Mouse (Mus musculus): ENCODE data around the gene Mterf2. TPM values are rescaled to one million over a fixed set of nuclear protein-coding genes. Genes with fewer than 3 reads are reported as not detected.

Mterf2 gene
- polyA plus RNA-seq, 1 experiment from 2014 or later = 27.4 TPM

DNA sequence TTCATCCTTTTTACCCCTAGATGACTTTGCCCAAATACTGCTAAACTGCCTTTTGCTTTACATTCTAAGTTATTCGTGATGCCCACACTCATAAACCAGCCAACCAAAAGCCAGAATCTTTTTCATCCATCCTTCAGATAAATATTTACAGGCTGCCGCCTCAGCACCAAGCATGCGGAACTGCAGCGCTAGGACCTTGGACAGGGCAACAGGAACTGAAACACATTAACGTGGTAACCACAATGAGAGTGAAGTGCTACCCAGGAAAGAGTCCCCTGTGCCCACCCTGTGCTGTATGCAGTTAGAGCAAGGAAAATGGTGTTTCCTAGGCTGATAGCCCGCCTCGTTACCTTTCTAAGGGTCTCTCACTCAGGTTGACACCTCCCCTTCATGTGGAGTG, 626 bp upstream of the Mterf2 start:
- WGBS = 22% methylated on average over 7 of the region's 7 CpGs
- H3K9me3 ChIP-seq = no peaks in the 10 kb centered on the region
- peak overlapping the region; percentile 68 for H3K4me3 ChIP-seq
- H3K36me3 ChIP-seq (replicated peaks) = peaks cover 41% of the 10 kb centered on the region
- H3K4me1 ChIP-seq = peaks cover 15% of the 10 kb centered on the region
- H3K27me3 ChIP-seq (replicated peaks; ENCODE audit: low read depth, poor library complexity, severe bottlenecking) = no peaks in the 10 kb centered on the region
- peak; percentile 29 for DNase-seq (ENCODE audit: low spot score)
- H3K27ac ChIP-seq (replicated peaks) = peak overlapping the region; percentile 84

GRCm38 (mm10) chr10:85125184-85125583, 2.6 kb downstream of the Mterf2 start:
- peaks cover 15% of the 10 kb centered on the region for H3K4me1 ChIP-seq
- no peak overlapping the region for H3K4me3 ChIP-seq
- 85% methylated on average over 13 of the region's 13 CpGs for WGBS
- no peak for DNase-seq (ENCODE audit: low spot score)
- no peaks in the 10 kb centered on the region for H3K27me3 ChIP-seq (replicated peaks; ENCODE audit: low read depth, poor library complexity, severe bottlenecking)
- H3K27ac ChIP-seq (replicated peaks) = no peak overlapping the region
- H3K9me3 ChIP-seq = no peaks in the 10 kb centered on the region
- peaks cover 62% of the 10 kb centered on the region for H3K36me3 ChIP-seq (replicated peaks)

DNA sequence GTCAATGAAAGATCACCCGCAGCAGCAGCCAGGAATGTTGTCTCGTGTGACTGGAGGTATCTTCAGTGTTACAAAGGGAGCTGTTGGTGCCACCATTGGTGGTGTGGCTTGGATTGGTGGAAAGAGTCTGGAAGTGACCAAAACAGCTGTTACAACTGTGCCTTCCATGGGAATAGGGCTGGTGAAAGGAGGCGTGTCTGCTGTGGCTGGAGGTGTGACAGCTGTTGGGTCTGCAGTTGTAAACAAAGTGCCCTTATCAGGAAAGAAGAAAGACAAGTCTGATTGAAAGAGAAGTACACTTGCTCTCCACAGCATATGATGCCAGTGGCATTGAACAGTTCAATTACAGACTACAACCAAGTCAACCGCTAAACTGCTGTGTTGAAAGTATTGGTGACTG, 13.4 kb downstream of the Mterf2 start:
- H3K27ac ChIP-seq (replicated peaks) = no peak overlapping the region
- no peaks in the 10 kb centered on the region for H3K9me3 ChIP-seq
- no peaks in the 10 kb centered on the region for H3K27me3 ChIP-seq (replicated peaks; ENCODE audit: low read depth, poor library complexity, severe bottlenecking)
- WGBS = 87% methylated on average over 4 of the region's 4 CpGs
- H3K36me3 ChIP-seq (replicated peaks) = peaks cover 67% of the 10 kb centered on the region
- no peak overlapping the region for H3K4me3 ChIP-seq
- no peaks in the 10 kb centered on the region for H3K4me1 ChIP-seq
- DNase-seq (ENCODE audit: low spot score) = no peak

GRCm38 (mm10) chr10:85103085-85103885, 24.5 kb downstream of the Mterf2 start:
- peaks cover 25% of the 10 kb centered on the region for H3K4me1 ChIP-seq
- H3K9me3 ChIP-seq = no peaks in the 10 kb centered on the region
- WGBS = under 1% methylated on average over 34 of the region's 34 CpGs
- no peaks in the 10 kb centered on the region for H3K36me3 ChIP-seq (replicated peaks)
- H3K27ac ChIP-seq (replicated peaks) = peak overlapping the region; percentile 96
- H3K4me3 ChIP-seq = peak overlapping the region; percentile 99
- peak; percentile 58 for DNase-seq (ENCODE audit: low spot score)
- H3K27me3 ChIP-seq (replicated peaks; ENCODE audit: low read depth, poor library complexity, severe bottlenecking) = no peaks in the 10 kb centered on the region

DNA sequence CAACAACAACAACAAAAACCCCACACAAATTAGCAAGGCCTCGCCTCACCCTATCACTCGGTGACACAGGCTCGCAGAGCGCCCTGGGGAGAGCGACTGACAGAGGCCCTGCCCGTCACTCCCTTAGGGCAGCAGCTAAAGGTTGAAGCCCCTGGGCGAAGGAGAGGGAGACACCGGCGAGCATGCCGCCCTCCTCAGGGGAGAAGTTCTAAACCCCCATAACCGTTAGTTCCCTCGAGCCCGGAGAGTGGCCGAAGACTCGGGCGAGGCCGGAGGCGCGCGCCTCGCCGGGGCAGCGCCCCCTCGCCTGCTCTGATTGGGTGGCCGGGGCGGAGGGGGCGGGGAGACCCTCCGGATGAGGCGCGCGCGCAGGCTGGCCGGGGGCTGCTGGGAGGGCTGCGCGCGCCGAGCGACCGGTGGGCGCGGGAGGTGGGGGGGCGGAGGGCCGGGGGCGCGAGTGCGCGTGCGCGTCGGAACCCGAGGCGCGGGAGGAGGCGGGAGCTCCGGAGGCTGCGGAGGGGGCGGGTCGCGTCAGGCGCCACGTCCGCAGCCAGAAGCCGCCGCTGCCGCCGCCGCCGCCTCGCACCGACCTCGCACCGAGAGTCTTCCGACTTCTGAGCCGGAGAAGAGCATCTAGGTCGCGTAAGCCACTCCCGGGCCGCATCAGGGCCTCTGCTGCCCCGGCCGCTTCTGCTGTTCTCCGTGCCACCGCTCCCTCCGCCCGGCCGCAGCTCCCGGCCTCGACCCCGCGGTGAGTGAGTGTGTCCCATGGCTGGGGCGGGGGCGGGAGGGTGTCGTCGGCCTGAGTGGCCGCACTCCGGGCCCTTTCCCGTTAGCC, 25.4 kb downstream of the Mterf2 start, which contains the start of the genes Fhl4 and Tmem263:
TSS of gene Fhl4 (minus strand) at position 249 of the 838 bp plus-strand sequence.
TSS of gene Tmem263 (plus strand) at position 381 of the 838 bp plus-strand sequence.
- Histone ChIP-seq H3K9me3 (no peaks in the 10 kb centered on the region), H3K36me3 (replicated peaks) (no peaks in the 10 kb centered on the region), H3K4me1 (peaks cover 25% of the 10 kb centered on the region), H3K27ac (replicated peaks) (peak within 1 kb of the TSS; percentile 96), H3K4me3 (peak within 1 kb of the TSS; percentile 99), H3K27me3 (replicated peaks; ENCODE audit: low read depth, poor library complexity, severe bottlenecking) (no peaks in the 10 kb centered on the region)
- DNase-seq (ENCODE audit: low spot score) = peak; percentile 98
- WGBS = under 1% methylated on average over 96 of the region's 96 CpGs

GRCm38 (mm10) chr10:85101841-85102240, 26.0 kb downstream of the Mterf2 start:
- Histone ChIP-seq H3K36me3 (replicated peaks) (no peaks in the 10 kb centered on the region), H3K4me3 (peak overlapping the region; percentile 99), H3K27me3 (replicated peaks; ENCODE audit: low read depth, poor library complexity, severe bottlenecking) (no peaks in the 10 kb centered on the region), H3K9me3 (no peaks in the 10 kb centered on the region), H3K4me1 (peaks cover 25% of the 10 kb centered on the region), H3K27ac (replicated peaks) (peak overlapping the region; percentile 96)
- DNase-seq (ENCODE audit: low spot score) = no peak
- WGBS = 2% methylated on average over 10 of the region's 10 CpGs

DNA sequence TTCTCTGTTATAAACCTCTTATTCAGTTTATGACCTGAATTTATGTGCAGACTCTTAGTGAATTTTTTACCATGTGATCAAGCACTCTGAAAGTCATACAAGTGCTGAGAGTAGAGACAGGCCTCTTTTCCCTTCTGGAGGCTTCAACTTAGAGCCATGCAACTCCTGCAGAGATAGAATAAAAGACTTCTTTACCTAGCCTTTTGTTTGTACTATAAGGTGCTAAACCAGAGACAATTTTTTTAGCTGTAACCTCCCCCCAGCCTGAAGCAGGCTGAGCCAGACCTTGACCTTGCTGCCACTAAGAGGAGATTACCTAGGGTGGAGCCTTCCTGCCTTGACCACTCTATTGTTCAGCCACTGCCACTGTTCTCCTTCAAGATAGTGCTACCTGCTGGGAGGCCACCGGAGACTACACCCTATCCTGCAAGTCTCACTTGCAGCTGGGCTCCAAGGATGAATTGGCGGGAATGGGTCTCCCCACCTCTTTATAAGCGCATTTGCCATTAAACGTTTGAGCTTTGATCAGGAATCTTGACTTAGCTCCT, 56.1 kb downstream of the Mterf2 start:
- DNase-seq (ENCODE audit: low spot score) = no peak
- no peak overlapping the region for H3K27ac ChIP-seq (replicated peaks)
- no peaks in the 10 kb centered on the region for H3K27me3 ChIP-seq (replicated peaks; ENCODE audit: low read depth, poor library complexity, severe bottlenecking)
- WGBS = 59% methylated on average over 4 of the region's 4 CpGs
- no peaks in the 10 kb centered on the region for H3K36me3 ChIP-seq (replicated peaks)
- no peaks in the 10 kb centered on the region for H3K4me1 ChIP-seq
- H3K4me3 ChIP-seq = no peak overlapping the region
- no peaks in the 10 kb centered on the region for H3K9me3 ChIP-seq

Other genes with a start within 250 kb of the Mterf2 start
- 26.5 and 27.7 TPM in 2 replicates for gene Ric8b, start 210.4 kb downstream of the Mterf2 start, polyA plus RNA-seq (2016; fragmentation: Nextera tagmentation; extraction: Ambion mirVana)
- 0.70 and 0.96 TPM in 2 replicates for gene Fhl4, start 25.5 kb downstream of the Mterf2 start, polyA plus RNA-seq (2016; fragmentation: Nextera tagmentation; extraction: Ambion mirVana)
- 54.0 and 60.2 TPM in 2 replicates for gene Tmem263, start 25.4 kb downstream of the Mterf2 start, polyA plus RNA-seq (2016; fragmentation: Nextera tagmentation; extraction: Ambion mirVana)
- 31.3 and 31.4 TPM in 2 replicates for gene Cry1, start 57.0 kb upstream of the Mterf2 start, polyA plus RNA-seq (2016; fragmentation: Nextera tagmentation; extraction: Ambion mirVana)